Mouse (Mus musculus): Measurements from ENCODE around the gene Fgfr2. TPM values are rescaled to one million over a fixed set of nuclear protein-coding genes. Genes with fewer than 3 reads are reported as not detected.

The Fgfr2 gene
- polyA plus RNA-seq, 1 experiment: 14.7 TPM

- H3K4me3 ChIP-seq (ENCODE audit: low read depth, low read length): no peak overlapping the region
- H3K27ac ChIP-seq (ENCODE audit: insufficient read depth, low read depth, low read length): no peak overlapping the region
- H3K36me3 ChIP-seq (ENCODE audit: control insufficient read depth, insufficient read depth, low read length): no peaks in the 10 kb centered on the region
- TF ChIP-seq CTCF (IDR thresholded peaks at IDR 0.05; ENCODE audit: extremely low read depth, insufficient read length, insufficient replicate concordance, low read depth, low read length): no peak
- TF ChIP-seq POLR2A (IDR thresholded peaks at IDR 0.05; ENCODE audit: low read depth, low read length): no peak
- WGBS: 68% methylated on average over 6 of the region's 6 CpGs
- no peaks in the 10 kb centered on the region for H3K27me3 ChIP-seq (ENCODE audit: control insufficient read depth, insufficient read depth, low read length)
- no peaks in the 10 kb centered on the region for H3K4me1 ChIP-seq (ENCODE audit: control insufficient read depth, insufficient read depth, insufficient read length, low read length)
Measured at GRCm38 (mm10) chr7:132211920-132212701, 911.0 kb downstream of the Fgfr2 start.

DNA sequence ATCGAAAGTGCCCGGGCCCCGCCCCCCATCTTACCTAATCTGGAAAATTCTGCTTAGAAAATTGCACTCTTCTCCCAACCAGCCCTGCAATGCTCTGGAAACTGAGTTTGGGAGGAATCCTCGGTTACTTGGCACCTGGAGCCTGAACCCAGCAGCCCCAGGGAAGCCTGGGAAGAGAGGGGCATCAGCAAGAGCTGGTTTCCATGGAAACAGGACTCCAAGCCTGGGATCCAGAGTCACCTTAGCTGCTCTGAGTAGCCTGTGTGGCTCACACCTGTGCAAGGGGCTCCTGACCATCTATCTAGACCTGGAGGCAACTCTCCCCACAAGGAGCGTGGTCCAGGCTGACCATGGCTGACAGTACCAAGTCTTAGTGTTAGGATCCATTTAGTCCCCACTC is 912.5 kb downstream of the Fgfr2 start:
- no peak for TF ChIP-seq CTCF (IDR thresholded peaks at IDR 0.05; ENCODE audit: extremely low read depth, insufficient read length, insufficient replicate concordance, low read depth, low read length)
- no peak overlapping the region for H3K4me3 ChIP-seq (ENCODE audit: low read depth, low read length)
- H3K4me1 ChIP-seq (ENCODE audit: control insufficient read depth, insufficient read depth, insufficient read length, low read length): no peaks in the 10 kb centered on the region
- no peaks in the 10 kb centered on the region for H3K36me3 ChIP-seq (ENCODE audit: control insufficient read depth, insufficient read depth, low read length)
- H3K27me3 ChIP-seq (ENCODE audit: control insufficient read depth, insufficient read depth, low read length): no peaks in the 10 kb centered on the region
- 73% methylated on average over 5 of the region's 5 CpGs for WGBS
- H3K27ac ChIP-seq (ENCODE audit: insufficient read depth, low read depth, low read length): no peak overlapping the region

- WGBS: 82% methylated on average over 9 of the region's 9 CpGs
- no peak for TF ChIP-seq CTCF (IDR thresholded peaks at IDR 0.05; ENCODE audit: extremely low read depth, insufficient read length, insufficient replicate concordance, low read depth, low read length)
- no peak for TF ChIP-seq POLR2A (IDR thresholded peaks at IDR 0.05; ENCODE audit: low read depth, low read length)
- H3K4me3 ChIP-seq (ENCODE audit: low read depth, low read length): no peak overlapping the region
- no peaks in the 10 kb centered on the region for H3K4me1 ChIP-seq (ENCODE audit: control insufficient read depth, insufficient read depth, insufficient read length, low read length)
- no peaks in the 10 kb centered on the region for H3K27me3 ChIP-seq (ENCODE audit: control insufficient read depth, insufficient read depth, low read length)
- no peaks in the 10 kb centered on the region for H3K36me3 ChIP-seq (ENCODE audit: control insufficient read depth, insufficient read depth, low read length)
- H3K27ac ChIP-seq (ENCODE audit: insufficient read depth, low read depth, low read length): no peak overlapping the region
Measured at GRCm38 (mm10) chr7:132208946-132209651, 914.1 kb downstream of the Fgfr2 start.

GRCm38 (mm10) chr7:132204073-132204612 is 919.0 kb downstream of the Fgfr2 start:
- Histone ChIP-seq H3K4me3 (ENCODE audit: low read depth, low read length) (no peak overlapping the region), H3K36me3 (ENCODE audit: control insufficient read depth, insufficient read depth, low read length) (no peaks in the 10 kb centered on the region), H3K27ac (ENCODE audit: insufficient read depth, low read depth, low read length) (no peak overlapping the region), H3K27me3 (ENCODE audit: control insufficient read depth, insufficient read depth, low read length) (no peaks in the 10 kb centered on the region), H3K4me1 (ENCODE audit: control insufficient read depth, insufficient read depth, insufficient read length, low read length) (no peaks in the 10 kb centered on the region)
- 15% methylated on average over 1 of the region's 1 CpGs for WGBS
- TF ChIP-seq POLR2A (IDR thresholded peaks at IDR 0.05; ENCODE audit: low read depth, low read length): no peak

DNA sequence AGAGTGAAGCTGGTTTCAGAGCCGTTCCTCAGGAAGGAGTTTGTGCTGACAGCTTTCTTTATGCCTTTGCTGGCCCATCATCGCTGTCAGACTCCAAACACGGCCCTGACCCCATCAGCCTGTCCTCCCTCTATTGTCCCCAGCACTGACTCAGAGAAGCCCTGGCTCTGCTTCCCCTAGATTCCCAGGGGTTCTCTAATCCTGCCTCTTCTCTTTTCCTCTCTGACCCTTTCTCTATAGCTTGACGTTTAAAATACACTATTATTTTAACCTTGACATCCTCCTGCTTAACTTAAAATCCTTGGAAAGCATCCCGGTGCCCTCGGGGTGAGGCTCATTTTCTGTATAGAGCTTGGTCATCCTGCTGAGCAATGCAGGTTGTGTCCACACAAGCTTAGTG is 923.5 kb downstream of the Fgfr2 start:
- no peak for TF ChIP-seq POLR2A (IDR thresholded peaks at IDR 0.05; ENCODE audit: low read depth, low read length)
- no peak for TF ChIP-seq CTCF (IDR thresholded peaks at IDR 0.05; ENCODE audit: extremely low read depth, insufficient read length, insufficient replicate concordance, low read depth, low read length)
- 51% methylated on average over 6 of the region's 6 CpGs for WGBS
- H3K4me3 ChIP-seq (ENCODE audit: low read depth, low read length): no peak overlapping the region

GRCm38 (mm10) chr7:132198806-132199205 is 924.3 kb downstream of the Fgfr2 start:
- Histone ChIP-seq H3K36me3 (ENCODE audit: control insufficient read depth, insufficient read depth, low read length) (no peaks in the 10 kb centered on the region), H3K4me1 (ENCODE audit: control insufficient read depth, insufficient read depth, insufficient read length, low read length) (no peaks in the 10 kb centered on the region), H3K27me3 (ENCODE audit: control insufficient read depth, insufficient read depth, low read length) (no peaks in the 10 kb centered on the region), H3K27ac (ENCODE audit: insufficient read depth, low read depth, low read length) (no peak overlapping the region), H3K4me3 (ENCODE audit: low read depth, low read length) (no peak overlapping the region)
- TF ChIP-seq POLR2A (IDR thresholded peaks at IDR 0.05; ENCODE audit: low read depth, low read length) (no peak), CTCF (IDR thresholded peaks at IDR 0.05; ENCODE audit: extremely low read depth, insufficient read length, insufficient replicate concordance, low read depth, low read length) (no peak)
- 77% methylated on average over 1 of the region's 1 CpGs for WGBS

More for the DNA sequence above, 923.5 kb downstream of the Fgfr2 start:
- no peaks in the 10 kb centered on the region for H3K27me3 ChIP-seq (ENCODE audit: control insufficient read depth, insufficient read depth, low read length)
- H3K27ac ChIP-seq (ENCODE audit: insufficient read depth, low read depth, low read length): no peak overlapping the region
- H3K36me3 ChIP-seq (ENCODE audit: control insufficient read depth, insufficient read depth, low read length): no peaks in the 10 kb centered on the region
- H3K4me1 ChIP-seq (ENCODE audit: control insufficient read depth, insufficient read depth, insufficient read length, low read length): no peaks in the 10 kb centered on the region

DNA sequence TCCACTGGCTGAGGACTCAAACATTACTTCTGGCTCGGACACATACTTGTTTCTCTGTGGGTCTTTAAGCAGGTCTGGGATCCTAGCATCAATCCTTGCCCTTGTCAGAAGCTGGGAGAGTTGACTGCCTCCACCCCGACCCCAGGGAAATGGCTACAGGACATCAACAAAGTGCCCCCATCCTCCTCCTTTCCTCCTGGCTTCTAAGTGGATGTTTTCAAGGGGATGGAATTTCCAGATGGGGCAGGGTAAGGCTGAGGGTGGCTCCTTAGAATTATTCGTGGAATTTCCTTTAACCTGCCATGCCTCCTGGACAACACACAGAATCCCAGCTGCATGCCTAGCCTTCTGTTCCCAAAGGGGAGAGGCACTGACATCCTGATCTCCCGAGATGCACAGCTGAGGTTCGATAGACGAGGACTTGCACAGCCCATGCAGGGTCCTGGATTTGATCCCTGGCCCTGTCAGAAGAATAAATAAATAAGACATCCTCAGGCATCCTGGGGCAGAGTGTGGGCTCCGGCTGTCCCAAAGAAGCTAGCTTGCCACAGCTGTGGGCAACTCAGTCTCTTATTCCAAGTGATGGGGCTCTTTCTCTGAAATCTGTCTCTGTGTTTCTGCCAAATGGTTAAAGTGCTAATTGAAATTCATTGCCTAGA is 925.2 kb downstream of the Fgfr2 start:
- no peak overlapping the region for H3K4me3 ChIP-seq (ENCODE audit: low read depth, low read length)
- TF ChIP-seq POLR2A (IDR thresholded peaks at IDR 0.05; ENCODE audit: low read depth, low read length): no peak
- no peak for TF ChIP-seq CTCF (IDR thresholded peaks at IDR 0.05; ENCODE audit: extremely low read depth, insufficient read length, insufficient replicate concordance, low read depth, low read length)
- H3K27me3 ChIP-seq (ENCODE audit: control insufficient read depth, insufficient read depth, low read length): no peaks in the 10 kb centered on the region
- no peaks in the 10 kb centered on the region for H3K36me3 ChIP-seq (ENCODE audit: control insufficient read depth, insufficient read depth, low read length)
- WGBS: 44% methylated on average over 7 of the region's 7 CpGs
- H3K27ac ChIP-seq (ENCODE audit: insufficient read depth, low read depth, low read length): no peak overlapping the region
- no peaks in the 10 kb centered on the region for H3K4me1 ChIP-seq (ENCODE audit: control insufficient read depth, insufficient read depth, insufficient read length, low read length)

Data from small intestine, adult 2 months (tissue).